Mouse (Mus musculus): ENCODE data around the gene Fam114a2. TPM values are rescaled to one million over a fixed set of nuclear protein-coding genes. Genes with fewer than 3 reads are reported as not detected.

The Fam114a2 gene
- polyA plus RNA-seq, 1 experiment from 2014 or later, result 71.8 TPM

DNA sequence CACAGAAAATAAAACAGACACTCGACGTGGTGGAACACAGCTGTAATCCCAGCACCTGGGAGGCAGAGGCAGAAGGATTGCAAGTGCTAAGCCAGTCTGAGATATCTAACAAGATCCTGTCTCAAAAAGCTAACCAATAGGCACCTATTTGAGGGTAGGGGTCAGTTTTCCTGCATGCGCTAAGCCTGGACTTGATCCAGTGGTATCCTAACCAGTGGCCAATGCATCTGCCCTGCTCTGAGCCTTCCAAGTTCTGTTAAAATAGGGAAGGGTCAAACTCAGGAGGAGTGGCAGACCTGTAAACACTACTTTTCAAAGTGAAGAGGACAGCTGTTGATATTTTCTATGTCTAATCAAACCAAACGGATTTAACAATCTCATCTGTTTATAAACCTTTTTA, 13.9 kb upstream of the Fam114a2 start:
- peaks cover 64% of the 10 kb centered on the region for H3K36me3 ChIP-seq
- peak overlapping the region; percentile 69 for H3K27ac ChIP-seq (replicated peaks)
- no peak overlapping the region for H3K4me3 ChIP-seq
- no peak for DNase-seq (ENCODE audit: low spot score)
- H3K27me3 ChIP-seq (ENCODE audit: low read depth, poor library complexity, severe bottlenecking), result no peaks in the 10 kb centered on the region
- H3K4me1 ChIP-seq, result peaks cover 28% of the 10 kb centered on the region
- WGBS, result 93% methylated on average over 4 of the region's 4 CpGs
- no peaks in the 10 kb centered on the region for H3K9me3 ChIP-seq (replicated peaks)

DNA sequence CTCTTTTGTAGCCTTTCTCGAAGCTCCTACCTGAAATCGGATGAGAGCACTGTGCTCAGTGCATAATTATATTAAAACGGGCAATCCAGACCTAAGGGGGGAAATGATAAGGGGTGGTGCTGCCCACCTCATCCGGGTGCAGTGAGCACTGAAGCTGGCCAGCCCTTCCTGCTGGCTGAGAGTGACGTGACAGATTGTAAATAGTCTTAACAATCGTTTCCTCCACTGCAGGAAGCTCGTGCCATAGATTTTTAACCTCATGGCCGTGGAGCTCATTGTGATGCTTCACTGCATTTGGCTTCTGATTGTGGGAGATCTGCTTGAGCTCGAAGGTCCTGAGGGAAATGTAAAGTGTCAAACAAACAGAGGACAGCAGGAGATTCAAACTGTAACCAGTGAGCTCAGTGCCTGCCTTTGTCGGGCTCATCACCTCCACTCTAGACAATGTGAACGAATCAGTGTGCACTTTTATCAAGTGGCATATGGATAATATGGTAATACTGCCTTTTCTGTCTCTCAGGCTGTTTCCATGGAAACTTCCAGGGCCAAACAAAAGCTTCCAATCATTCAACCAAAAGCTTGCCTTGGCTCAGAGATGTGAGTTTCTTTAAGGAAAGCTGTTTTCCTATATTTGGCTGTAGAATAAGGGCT, 13.0 kb upstream of the Fam114a2 start:
- WGBS, result 44% methylated on average over 11 of the region's 11 CpGs
- DNase-seq (ENCODE audit: low spot score), result no peak

DNA sequence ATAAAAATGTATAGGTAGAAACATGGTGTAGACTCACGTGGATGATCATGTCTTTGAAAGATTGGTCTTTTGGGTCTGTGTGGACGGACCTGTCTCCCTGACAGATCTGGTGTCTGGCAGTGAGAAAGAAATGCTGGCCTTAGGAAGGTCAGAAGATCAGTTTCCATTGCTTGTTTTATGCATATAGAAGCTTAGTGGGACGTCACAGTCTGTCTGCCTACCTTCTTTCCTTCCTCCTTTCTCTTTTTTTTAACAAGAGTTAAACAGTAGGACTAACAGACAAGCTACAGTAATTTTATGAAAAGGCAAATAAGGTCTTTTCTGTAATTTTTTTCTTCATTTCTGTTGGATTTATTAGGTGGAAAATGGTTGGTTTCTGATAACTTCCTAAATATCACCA, 10.7 kb upstream of the Fam114a2 start:
- no peak for DNase-seq (ENCODE audit: low spot score)
- 94% methylated on average over 3 of the region's 3 CpGs for WGBS
- H3K27me3 ChIP-seq (ENCODE audit: low read depth, poor library complexity, severe bottlenecking), result no peaks in the 10 kb centered on the region
- H3K4me3 ChIP-seq, result no peak overlapping the region
- H3K27ac ChIP-seq (replicated peaks), result no peak overlapping the region
- peaks cover 58% of the 10 kb centered on the region for H3K36me3 ChIP-seq
- no peaks in the 10 kb centered on the region for H3K9me3 ChIP-seq (replicated peaks)
- peaks cover 26% of the 10 kb centered on the region for H3K4me1 ChIP-seq

More for the DNA sequence above, 13.0 kb upstream of the Fam114a2 start:
- peaks cover 28% of the 10 kb centered on the region for H3K4me1 ChIP-seq
- H3K36me3 ChIP-seq, result peaks cover 64% of the 10 kb centered on the region
- H3K4me3 ChIP-seq, result no peak overlapping the region
- peak overlapping the region; percentile 69 for H3K27ac ChIP-seq (replicated peaks)
- no peaks in the 10 kb centered on the region for H3K9me3 ChIP-seq (replicated peaks)
- no peaks in the 10 kb centered on the region for H3K27me3 ChIP-seq (ENCODE audit: low read depth, poor library complexity, severe bottlenecking)

DNA sequence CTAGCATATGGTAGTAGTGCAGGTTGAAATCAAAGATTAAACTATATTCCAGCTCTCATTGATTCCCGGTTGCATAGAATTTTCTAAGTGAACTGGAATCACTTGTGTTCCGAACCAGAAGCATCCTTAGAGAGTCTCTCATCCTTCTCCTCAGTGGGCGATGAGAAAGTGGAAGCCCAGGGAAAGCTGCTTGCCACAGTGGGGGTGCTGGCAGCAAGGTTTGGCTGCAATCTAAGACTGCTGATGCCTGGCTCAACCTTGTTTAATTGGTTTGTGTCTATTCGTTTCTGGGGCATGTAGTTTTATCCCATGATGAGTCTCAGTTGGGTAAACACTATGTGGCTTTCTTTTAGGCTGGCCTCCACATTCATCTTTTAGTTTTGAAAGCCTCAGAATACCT, 9.1 kb upstream of the Fam114a2 start:
- peaks cover 51% of the 10 kb centered on the region for H3K36me3 ChIP-seq

DNA sequence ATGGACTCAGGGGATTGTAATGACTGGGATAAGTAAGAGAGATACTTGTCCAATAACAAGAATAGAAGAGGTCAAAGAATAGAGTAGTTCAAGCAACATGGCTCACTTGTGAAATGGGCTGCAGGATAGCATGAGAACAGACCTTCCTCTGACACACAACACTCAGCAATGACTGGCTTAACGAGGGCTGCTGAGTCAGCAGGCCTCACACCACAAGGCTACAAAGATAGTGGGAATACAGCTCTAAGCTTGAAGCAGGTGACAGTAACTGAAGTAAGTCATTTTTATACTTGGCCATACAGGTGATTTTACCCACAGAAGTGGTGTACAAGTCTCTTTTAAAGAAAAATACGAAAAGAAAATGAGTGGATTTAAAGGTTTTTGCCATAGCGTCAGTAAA, 7.5 kb upstream of the Fam114a2 start:
- 90% methylated on average over 3 of the region's 3 CpGs for WGBS
- H3K4me1 ChIP-seq, result peaks cover 15% of the 10 kb centered on the region
- H3K27me3 ChIP-seq (ENCODE audit: low read depth, poor library complexity, severe bottlenecking), result no peaks in the 10 kb centered on the region
- H3K27ac ChIP-seq (replicated peaks), result no peak overlapping the region
- no peak for DNase-seq (ENCODE audit: low spot score)
- no peaks in the 10 kb centered on the region for H3K9me3 ChIP-seq (replicated peaks)
- no peak overlapping the region for H3K4me3 ChIP-seq
- H3K36me3 ChIP-seq, result peaks cover 53% of the 10 kb centered on the region

More for the DNA sequence above, 9.1 kb upstream of the Fam114a2 start:
- H3K4me3 ChIP-seq, result no peak overlapping the region
- DNase-seq (ENCODE audit: low spot score), result no peak
- 86% methylated on average over 4 of the region's 4 CpGs for WGBS
- no peaks in the 10 kb centered on the region for H3K9me3 ChIP-seq (replicated peaks)
- no peaks in the 10 kb centered on the region for H3K27me3 ChIP-seq (ENCODE audit: low read depth, poor library complexity, severe bottlenecking)
- H3K4me1 ChIP-seq, result peaks cover 30% of the 10 kb centered on the region
- H3K27ac ChIP-seq (replicated peaks), result no peak overlapping the region

DNA sequence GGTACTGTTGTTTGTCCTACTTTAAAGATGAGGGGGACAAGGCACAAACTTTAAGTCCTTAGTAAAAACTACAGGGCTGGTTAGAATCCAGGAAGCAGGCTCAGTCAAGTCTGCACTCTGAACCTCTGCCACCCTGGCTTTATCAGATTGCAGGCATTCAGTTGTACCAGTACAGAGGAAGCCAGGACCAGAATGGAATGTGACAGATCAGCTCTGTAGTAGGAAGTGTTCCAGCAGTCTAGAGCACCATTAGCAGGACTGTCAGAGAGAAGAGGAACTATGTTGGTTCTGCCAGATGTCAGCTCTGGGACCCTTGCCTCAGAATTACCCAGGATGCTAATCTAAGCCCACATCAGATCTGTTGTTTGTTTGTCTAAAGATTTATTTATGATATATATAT, 6.2 kb upstream of the Fam114a2 start:
- Histone ChIP-seq H3K9me3 (replicated peaks) (no peaks in the 10 kb centered on the region), H3K27me3 (ENCODE audit: low read depth, poor library complexity, severe bottlenecking) (no peaks in the 10 kb centered on the region), H3K27ac (replicated peaks) (no peak overlapping the region), H3K4me1 (peaks cover 5% of the 10 kb centered on the region; the same call in 1 of the 2 replicates), H3K4me3 (no peak overlapping the region), H3K36me3 (peaks cover 51% of the 10 kb centered on the region)
- no peak for DNase-seq (ENCODE audit: low spot score)

DNA sequence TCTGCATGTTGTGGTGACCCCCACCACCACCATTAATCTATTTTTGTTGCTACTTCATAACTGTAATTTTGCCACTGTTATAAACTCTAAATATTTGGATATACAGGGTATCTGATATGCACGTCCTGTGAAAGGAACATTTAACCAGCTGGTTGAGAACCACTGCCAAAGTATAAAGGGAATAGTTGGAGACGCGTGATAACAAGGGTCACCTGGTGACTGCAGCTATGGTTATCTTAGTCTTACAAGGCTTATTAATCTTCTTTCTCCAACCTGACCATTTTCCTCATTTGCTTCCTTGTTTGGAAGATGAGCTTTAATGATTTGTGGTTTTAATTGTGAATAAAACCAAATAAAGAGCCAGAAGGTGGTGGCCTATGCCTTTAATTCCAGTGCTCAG, 5.0 kb upstream of the Fam114a2 start:
- Histone ChIP-seq H3K27ac (replicated peaks) (no peak overlapping the region), H3K27me3 (ENCODE audit: low read depth, poor library complexity, severe bottlenecking) (no peaks in the 10 kb centered on the region), H3K4me3 (no peak overlapping the region), H3K36me3 (peaks cover 40% of the 10 kb centered on the region), H3K4me1 (peaks cover 11% of the 10 kb centered on the region), H3K9me3 (replicated peaks) (no peaks in the 10 kb centered on the region)
- no peak for DNase-seq (ENCODE audit: low spot score)
- WGBS, result 94% methylated on average over 3 of the region's 3 CpGs

DNA sequence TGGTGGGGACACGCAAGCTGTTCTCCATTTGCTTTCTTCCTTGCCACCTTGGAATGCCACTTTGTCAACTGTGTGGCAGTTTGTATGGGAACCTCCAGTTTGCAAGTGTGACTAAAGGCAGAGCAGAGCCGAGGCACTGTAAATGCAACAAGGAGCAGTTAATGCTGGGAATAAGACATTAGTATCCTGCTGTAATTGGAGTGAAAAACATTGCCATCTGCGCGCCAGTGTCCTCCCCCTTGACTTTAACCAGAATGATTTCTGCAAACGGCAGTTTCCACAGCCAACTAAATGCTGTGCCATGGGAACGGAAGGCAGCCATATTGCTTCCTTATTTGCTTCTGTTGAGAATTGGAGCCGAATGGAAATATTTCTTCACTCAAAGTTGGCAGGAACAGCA, 3.6 kb upstream of the Fam114a2 start:
- Histone ChIP-seq H3K4me1 (peaks cover 20% of the 10 kb centered on the region), H3K27me3 (ENCODE audit: low read depth, poor library complexity, severe bottlenecking) (no peaks in the 10 kb centered on the region), H3K4me3 (no peak overlapping the region), H3K36me3 (peaks cover 30% of the 10 kb centered on the region), H3K27ac (replicated peaks) (no peak overlapping the region), H3K9me3 (replicated peaks) (no peaks in the 10 kb centered on the region)
- DNase-seq (ENCODE audit: low spot score), result no peak
- WGBS, result 93% methylated on average over 7 of the region's 7 CpGs

DNA sequence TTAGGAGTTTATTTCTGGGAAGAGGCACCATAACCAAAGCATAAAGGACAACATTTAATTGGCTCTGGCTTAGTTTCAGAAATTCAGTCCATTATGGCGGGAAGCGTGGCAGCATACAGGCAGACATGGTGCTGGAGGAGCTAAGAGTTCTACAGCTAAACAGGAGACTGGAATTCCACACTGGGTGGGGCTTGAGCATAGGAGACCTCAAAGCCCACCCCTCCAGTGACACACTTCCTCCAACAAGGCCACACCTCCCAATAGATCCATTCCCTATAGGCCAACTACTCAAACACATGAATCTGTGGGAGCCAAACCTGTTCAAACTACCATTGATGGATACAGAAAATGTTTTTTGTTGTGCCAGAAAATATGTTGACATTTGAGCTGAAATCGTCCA, 2.8 kb upstream of the Fam114a2 start:
- Histone ChIP-seq H3K36me3 (peaks cover 30% of the 10 kb centered on the region), H3K4me3 (no peak overlapping the region), H3K4me1 (peaks cover 24% of the 10 kb centered on the region), H3K9me3 (replicated peaks) (no peaks in the 10 kb centered on the region), H3K27ac (replicated peaks) (no peak overlapping the region), H3K27me3 (ENCODE audit: low read depth, poor library complexity, severe bottlenecking) (no peaks in the 10 kb centered on the region)
- DNase-seq (ENCODE audit: low spot score), result no peak
- 89% methylated on average over 3 of the region's 3 CpGs for WGBS

DNA sequence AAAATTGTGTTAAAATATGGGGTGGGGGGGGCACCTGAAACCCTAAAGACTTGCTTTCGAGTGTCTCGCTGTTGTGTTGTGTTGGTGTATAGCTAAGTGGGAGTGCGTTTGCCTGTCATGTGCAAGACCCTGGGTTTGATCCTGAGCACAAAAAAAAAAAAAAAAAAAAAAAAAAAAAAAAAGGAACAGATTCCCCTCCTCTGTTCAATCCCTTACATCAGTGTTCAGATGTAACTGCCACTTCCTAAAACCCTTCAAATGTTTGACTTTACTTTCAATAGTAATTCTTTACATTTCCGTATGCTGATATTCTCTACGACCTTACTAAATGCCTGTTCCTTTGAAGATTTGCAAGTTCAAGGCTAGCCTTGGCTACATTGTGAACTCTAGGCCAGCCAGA, 887 bp upstream of the Fam114a2 start:
- WGBS, result 84% methylated on average over 5 of the region's 5 CpGs
- H3K9me3 ChIP-seq (replicated peaks), result no peaks in the 10 kb centered on the region
- H3K4me3 ChIP-seq, result peak overlapping the region; percentile 79
- DNase-seq (ENCODE audit: low spot score), result no peak
- peaks cover 24% of the 10 kb centered on the region for H3K4me1 ChIP-seq
- H3K27ac ChIP-seq (replicated peaks), result peak overlapping the region; percentile 93
- H3K36me3 ChIP-seq, result peaks cover 30% of the 10 kb centered on the region
- H3K27me3 ChIP-seq (ENCODE audit: low read depth, poor library complexity, severe bottlenecking), result no peaks in the 10 kb centered on the region

DNA sequence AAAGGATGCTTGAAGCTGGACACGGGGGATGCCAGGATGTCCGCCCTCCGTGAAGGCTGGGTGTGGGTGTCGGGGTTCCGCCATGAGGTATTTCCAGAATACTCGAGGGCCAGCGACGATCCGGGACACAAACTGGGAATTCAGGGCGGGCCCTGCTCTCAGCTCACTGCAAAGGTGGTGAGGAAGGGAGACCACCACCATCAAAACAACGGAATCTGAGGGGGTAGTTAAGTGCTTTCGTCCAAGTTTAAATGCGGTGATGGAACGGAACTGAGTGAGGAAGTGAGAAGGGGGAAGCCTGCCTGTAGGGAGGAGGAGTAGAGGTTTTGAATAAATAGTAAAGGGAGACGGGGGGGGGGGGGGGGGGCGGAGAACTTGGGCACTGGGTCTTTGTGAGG, 333 bp upstream of the Fam114a2 start:
- Histone ChIP-seq H3K4me3 (peak overlapping the region; percentile 79), H3K27me3 (ENCODE audit: low read depth, poor library complexity, severe bottlenecking) (no peaks in the 10 kb centered on the region), H3K27ac (replicated peaks) (peak overlapping the region; percentile 93), H3K9me3 (replicated peaks) (no peaks in the 10 kb centered on the region), H3K36me3 (peaks cover 30% of the 10 kb centered on the region), H3K4me1 (peaks cover 20% of the 10 kb centered on the region)
- WGBS, result under 1% methylated on average over 15 of the region's 16 CpGs
- DNase-seq (ENCODE audit: low spot score), result no peak

DNA sequence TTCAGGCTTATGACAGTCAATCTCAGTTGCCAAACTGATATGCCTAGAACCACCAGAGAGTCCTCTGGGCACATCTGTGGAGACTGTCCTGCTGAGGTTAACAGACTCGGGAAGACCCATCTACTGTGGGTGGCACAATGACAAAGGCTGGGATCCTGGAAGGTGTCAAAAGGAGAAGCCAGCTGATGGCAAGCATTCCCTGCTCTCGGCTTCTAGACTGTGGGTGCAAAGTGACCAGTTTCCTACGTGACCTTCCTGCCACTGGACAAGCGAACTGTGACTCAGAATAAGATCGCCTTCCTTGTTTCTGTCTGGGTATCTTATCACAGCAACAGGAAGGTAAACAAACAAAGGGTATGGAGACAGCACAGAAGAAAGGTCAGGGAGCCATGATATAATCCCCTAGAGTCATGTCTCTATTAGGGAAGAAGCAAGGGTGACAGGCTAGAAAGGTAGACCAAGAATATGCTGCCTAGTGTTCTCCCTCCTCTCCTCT, 1.4 kb downstream of the Fam114a2 start:
- H3K9me3 ChIP-seq (replicated peaks), result no peaks in the 10 kb centered on the region
- no peak for DNase-seq (ENCODE audit: low spot score)
- H3K27me3 ChIP-seq (ENCODE audit: low read depth, poor library complexity, severe bottlenecking), result no peaks in the 10 kb centered on the region
- no peak overlapping the region for H3K27ac ChIP-seq (replicated peaks)
- peak overlapping the region; percentile 79; the same call in 1 of the 2 replicates for H3K4me3 ChIP-seq
- peaks cover 35% of the 10 kb centered on the region for H3K36me3 ChIP-seq
- 67% methylated on average over 5 of the region's 5 CpGs for WGBS
- peaks cover 19% of the 10 kb centered on the region for H3K4me1 ChIP-seq

DNA sequence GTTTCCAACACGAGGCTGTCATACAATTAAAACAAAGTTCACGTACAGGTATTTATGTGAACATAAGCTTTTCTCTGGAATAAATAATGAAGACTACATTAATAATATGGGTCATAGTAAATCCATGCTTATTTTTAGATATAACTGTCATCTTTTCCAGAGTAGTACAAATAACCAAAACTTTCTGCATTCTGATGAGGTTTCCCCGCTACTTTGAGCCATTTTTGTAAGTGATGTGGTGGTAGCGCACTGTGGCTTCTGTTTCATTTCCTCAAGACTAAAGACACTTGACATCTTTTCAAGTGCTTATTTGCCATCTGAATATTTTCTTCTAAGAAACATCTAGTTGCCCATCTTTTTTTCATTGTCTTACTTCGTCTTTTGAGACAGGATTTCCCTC, 3.2 kb downstream of the Fam114a2 start:
- H3K27ac ChIP-seq (replicated peaks), result no peak overlapping the region
- no peak for DNase-seq (ENCODE audit: low spot score)
- H3K27me3 ChIP-seq (ENCODE audit: low read depth, poor library complexity, severe bottlenecking), result no peaks in the 10 kb centered on the region
- no peak overlapping the region for H3K4me3 ChIP-seq
- peaks cover 19% of the 10 kb centered on the region for H3K4me1 ChIP-seq
- H3K9me3 ChIP-seq (replicated peaks), result no peaks in the 10 kb centered on the region
- H3K36me3 ChIP-seq, result peaks cover 36% of the 10 kb centered on the region
- WGBS, result 88% methylated on average over 5 of the region's 5 CpGs

Measured in midbrain, embryonic 10.5 days (tissue).